Mouse (Mus musculus) E14TG2a.4 (cell line): ENCODE results near the gene Rab1b.
A peak's percentile ranks its signal among the peaks of the same experiment; 100 is the strongest.

Experiments used
- H3K27me3 ChIP-seq: 2 replicates; pipeline ENCODE4 v1.6.1; 2014; ENCODE audit warnings: low read length, control low read depth; ENCODE audit not compliant: insufficient read depth
- H3K36me3 ChIP-seq: 2 replicates; pipeline ENCODE4 v1.6.1; 2014; ENCODE audit warnings: low read length, control low read depth; ENCODE audit not compliant: insufficient read depth
- H3K4me1 ChIP-seq: replicated peaks from 2 replicates; pipeline ENCODE4 v1.6.1; 2014; ENCODE audit warnings: low read depth, low read length, control low read depth
- H3K4me3 ChIP-seq: replicated peaks from 2 replicates; pipeline ENCODE4 v1.5.1; 2014; ENCODE audit warnings: mild to moderate bottlenecking, low read length
- H3K9me3 ChIP-seq: 2 replicates; pipeline ENCODE4 v1.6.1; 2014; ENCODE audit warnings: low read length, control low read depth
- CTCF ChIP-seq: conservative IDR thresholded peaks from 2 replicates; pipeline ENCODE4 v1.5.1; 2014; ENCODE audit warnings: low read length
- NANOG ChIP-seq: IDR thresholded peaks from 2 replicates; pipeline ENCODE4 v1.6.1; 2014; ENCODE audit warnings: borderline replicate concordance, low read length, mixed read lengths
- POU5F1 ChIP-seq: IDR thresholded peaks from 2 replicates; pipeline ENCODE4 v1.6.1; 2014; ENCODE audit warnings: low read length, borderline replicate concordance

The Rab1b gene

GRCm38 (mm10) chr19:5052166-5052822, 54.6 kb downstream of the Rab1b start:
- H3K27me3 ChIP-seq, result peaks cover 35% of the 10 kb centered on the region
- peaks cover 50% of the 10 kb centered on the region for H3K36me3 ChIP-seq
- peak overlapping the region; percentile 77 for H3K4me3 ChIP-seq
- H3K4me1 ChIP-seq, result peaks cover 80% of the 10 kb centered on the region
- no peak for TF ChIP-seq NANOG
- no peak for TF ChIP-seq POU5F1
- TF ChIP-seq CTCF, result no peak
- no peaks in the 10 kb centered on the region for H3K9me3 ChIP-seq

- TF ChIP-seq NANOG, result no peak
- no peak for TF ChIP-seq POU5F1
- TF ChIP-seq CTCF, result no peak
- peak overlapping the region; percentile 77 for H3K4me3 ChIP-seq
- peaks cover 58% of the 10 kb centered on the region for H3K36me3 ChIP-seq
- H3K9me3 ChIP-seq, result no peaks in the 10 kb centered on the region
- H3K27me3 ChIP-seq, result peaks cover 35% of the 10 kb centered on the region
- H3K4me1 ChIP-seq, result peaks cover 76% of the 10 kb centered on the region
Measured at GRCm38 (mm10) chr19:5051515-5051914, 55.4 kb downstream of the Rab1b start.

GRCm38 (mm10) chr19:5051031-5051430, 55.8 kb downstream of the Rab1b start:
- no peak for TF ChIP-seq NANOG
- TF ChIP-seq POU5F1, result no peak
- no peak for TF ChIP-seq CTCF
- Histone ChIP-seq H3K4me3 (peak overlapping the region; percentile 77), H3K36me3 (peaks cover 63% of the 10 kb centered on the region), H3K9me3 (no peaks in the 10 kb centered on the region), H3K4me1 (peaks cover 76% of the 10 kb centered on the region), H3K27me3 (peaks cover 35% of the 10 kb centered on the region)

GRCm38 (mm10) chr19:5050047-5050905, 56.6 kb downstream of the Rab1b start, which contains the start of gene Rin1:
Gene Rin1, plus strand, starts transcription at chr19:5050481.
- no peaks in the 10 kb centered on the region for H3K9me3 ChIP-seq
- no peak for TF ChIP-seq POU5F1
- TF ChIP-seq CTCF, result peak; percentile 6; the same call in 1 of the 2 replicates
- peaks cover 80% of the 10 kb centered on the region for H3K4me1 ChIP-seq
- H3K27me3 ChIP-seq, result peaks cover 32% of the 10 kb centered on the region
- peaks cover 65% of the 10 kb centered on the region for H3K36me3 ChIP-seq
- H3K4me3 ChIP-seq, result peak within 1 kb of the TSS; percentile 77

GRCm38 (mm10) chr19:5049325-5049724, 57.5 kb downstream of the Rab1b start:
- Histone ChIP-seq H3K4me3 (0 out of 2 replicates have a peak overlapping the region, but pooled peaks have one; percentile 10), H3K27me3 (peaks cover 29% of the 10 kb centered on the region), H3K4me1 (peaks cover 86% of the 10 kb centered on the region), H3K36me3 (peaks cover 61% of the 10 kb centered on the region), H3K9me3 (no peaks in the 10 kb centered on the region)
- no peak for TF ChIP-seq CTCF
- TF ChIP-seq NANOG, result no peak
- no peak for TF ChIP-seq POU5F1
